Mouse (Mus musculus): ENCODE measurements around the gene Cd22. TPM values are rescaled to one million over a fixed set of nuclear protein-coding genes. Genes with fewer than 3 reads are reported as not detected.
A peak's percentile ranks its signal among the peaks of the same experiment; 100 is the strongest.

The Cd22 gene
- polyA plus RNA-seq, 1 experiment, result 0.15 TPM

DNA sequence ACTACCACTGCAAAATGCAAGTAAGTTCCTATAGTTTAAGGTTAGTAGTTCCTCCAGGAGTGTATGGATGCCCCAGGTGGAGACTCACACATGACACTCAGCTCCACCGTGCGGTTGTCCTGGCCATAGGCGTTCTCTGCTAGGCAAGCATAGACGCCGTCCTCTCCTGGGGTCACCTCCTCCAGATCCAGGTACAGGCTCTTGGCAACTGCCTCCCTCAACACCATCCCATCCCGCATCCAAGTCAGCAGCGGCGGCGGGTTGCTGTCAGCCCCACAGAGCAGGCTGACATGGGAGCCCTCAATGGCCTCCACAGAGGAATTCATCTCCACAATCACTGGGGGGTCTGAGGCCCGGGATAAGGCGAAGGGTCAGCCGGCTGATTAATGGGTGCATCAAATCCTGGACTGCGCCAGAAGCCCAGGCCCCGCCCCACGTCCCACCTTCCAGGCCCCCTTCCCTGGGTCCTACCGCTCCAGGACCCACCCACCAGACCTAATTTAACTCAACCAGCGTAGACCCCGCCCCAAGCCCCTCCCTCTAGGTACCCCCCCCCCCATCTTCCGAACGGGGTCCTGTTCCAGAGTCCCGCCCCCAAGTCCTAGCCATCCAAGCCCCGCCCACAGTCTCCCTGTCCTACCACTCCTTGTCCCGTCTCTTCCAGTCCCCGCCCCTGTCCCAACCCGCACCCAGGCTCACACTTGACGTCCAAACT lies 28.3 kb upstream of the Cd22 start:
- TF ChIP-seq POLR2A (IDR thresholded peaks at IDR 0.05; ENCODE audit: extremely low read depth, insufficient read depth, low read length) (no peak), CTCF (IDR thresholded peaks at IDR 0.05; ENCODE audit: extremely low read depth, insufficient read depth, low read length) (no peak)
- Histone ChIP-seq H3K4me1 (ENCODE audit: control insufficient read depth, insufficient read depth, low read length) (no peaks in the 10 kb centered on the region), H3K27ac (ENCODE audit: insufficient read depth, low read length) (no peak overlapping the region), H3K4me3 (ENCODE audit: insufficient read depth, low read length) (no peak overlapping the region)

DNA sequence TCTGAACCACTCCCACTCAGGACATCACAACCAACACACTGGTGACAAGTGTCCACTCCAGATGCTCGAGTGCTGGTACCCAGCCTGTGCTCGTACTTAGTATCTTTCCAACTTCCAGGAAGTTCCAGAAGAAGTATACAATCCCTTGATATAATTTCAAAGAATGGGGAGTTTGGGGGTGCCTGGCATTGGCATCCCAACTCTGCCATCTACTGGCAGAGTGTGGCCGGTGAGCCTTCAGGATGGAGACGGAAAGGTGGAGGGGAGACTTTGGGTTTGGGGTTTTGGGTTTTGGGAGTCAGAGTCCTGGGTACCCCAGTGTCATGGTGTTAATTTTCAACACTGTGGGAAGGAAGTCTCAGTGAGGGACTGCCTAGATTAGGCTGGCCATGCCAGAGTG lies 23.9 kb upstream of the Cd22 start:
- Histone ChIP-seq H3K27ac (ENCODE audit: insufficient read depth, low read length) (no peak overlapping the region), H3K4me1 (ENCODE audit: control insufficient read depth, insufficient read depth, low read length) (no peaks in the 10 kb centered on the region), H3K4me3 (ENCODE audit: insufficient read depth, low read length) (no peak overlapping the region)
- no peak for TF ChIP-seq POLR2A (IDR thresholded peaks at IDR 0.05; ENCODE audit: extremely low read depth, insufficient read depth, low read length)
- peak; percentile 59 for TF ChIP-seq CTCF (IDR thresholded peaks at IDR 0.05; ENCODE audit: extremely low read depth, insufficient read depth, low read length)

DNA sequence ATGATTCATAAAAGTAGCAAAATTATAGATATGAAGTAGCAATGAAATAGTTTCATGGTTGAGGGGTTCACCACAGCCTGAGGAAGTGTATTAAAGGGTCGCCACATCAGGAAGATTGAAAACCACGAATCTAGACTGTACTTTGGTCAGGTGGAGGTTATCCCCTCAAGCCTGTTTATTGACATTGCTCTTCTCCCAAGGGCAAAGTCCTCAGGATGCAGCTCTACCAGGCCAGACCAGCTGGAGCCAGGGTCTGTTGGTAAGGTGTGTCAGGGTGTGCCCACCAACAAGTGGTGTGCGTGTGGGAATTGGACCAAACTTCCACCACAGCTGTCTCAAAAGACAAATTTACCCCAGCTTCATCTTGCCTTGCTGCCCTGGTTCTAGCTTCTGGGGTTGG lies 15.1 kb upstream of the Cd22 start:
- no peak for TF ChIP-seq CTCF (IDR thresholded peaks at IDR 0.05; ENCODE audit: extremely low read depth, insufficient read depth, low read length)
- TF ChIP-seq POLR2A (IDR thresholded peaks at IDR 0.05; ENCODE audit: extremely low read depth, insufficient read depth, low read length), result no peak

DNA sequence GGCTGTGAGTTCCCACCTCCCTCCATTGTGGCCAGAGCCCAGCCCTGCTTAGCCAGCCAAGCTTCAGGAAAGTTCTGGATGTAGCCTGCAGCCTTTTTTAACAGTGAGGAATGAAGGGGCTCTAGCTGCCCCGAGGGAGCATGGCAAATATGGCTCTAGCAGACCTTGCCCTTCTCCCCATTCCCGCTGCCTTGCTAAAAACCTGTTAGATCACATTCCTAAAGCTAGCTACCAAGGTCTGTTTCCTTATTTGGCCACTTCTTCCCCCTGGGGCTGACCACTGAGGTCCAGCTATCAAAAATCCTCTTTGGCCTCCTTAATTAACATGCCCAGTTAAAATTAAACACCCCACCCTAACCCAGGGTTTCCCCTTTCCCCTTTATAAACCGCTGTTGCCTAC lies 12.4 kb upstream of the Cd22 start:
- Histone ChIP-seq H3K4me3 (ENCODE audit: insufficient read depth, low read length) (no peak overlapping the region), H3K27ac (ENCODE audit: insufficient read depth, low read length) (no peak overlapping the region), H3K4me1 (ENCODE audit: control insufficient read depth, insufficient read depth, low read length) (no peaks in the 10 kb centered on the region)
- TF ChIP-seq POLR2A (IDR thresholded peaks at IDR 0.05; ENCODE audit: extremely low read depth, insufficient read depth, low read length), result no peak
- TF ChIP-seq CTCF (IDR thresholded peaks at IDR 0.05; ENCODE audit: extremely low read depth, insufficient read depth, low read length), result no peak

More for the DNA sequence above, 15.1 kb upstream of the Cd22 start:
- Histone ChIP-seq H3K27ac (ENCODE audit: insufficient read depth, low read length) (no peak overlapping the region), H3K4me1 (ENCODE audit: control insufficient read depth, insufficient read depth, low read length) (no peaks in the 10 kb centered on the region), H3K4me3 (ENCODE audit: insufficient read depth, low read length) (no peak overlapping the region)

DNA sequence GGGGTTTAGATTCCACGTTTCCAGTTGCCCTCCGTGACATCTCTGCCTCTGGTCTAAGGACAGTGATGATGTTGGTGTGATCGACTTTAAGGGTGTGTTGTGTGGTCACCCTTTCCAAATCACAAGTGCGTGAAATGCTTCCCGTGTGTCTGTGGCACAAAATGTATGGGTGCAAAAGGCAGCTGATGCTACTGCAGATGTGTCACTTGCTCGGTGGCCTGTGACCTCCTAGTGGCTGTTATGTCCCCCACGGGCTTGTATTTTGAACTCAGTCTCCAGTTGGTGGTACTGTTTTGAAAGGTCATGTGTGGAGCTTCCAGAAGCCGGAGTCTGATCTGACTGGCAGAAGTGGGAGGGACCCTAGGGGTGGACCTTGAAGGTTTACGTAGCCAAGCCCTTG lies 11.6 kb upstream of the Cd22 start:
- no peak overlapping the region for H3K27ac ChIP-seq (ENCODE audit: insufficient read depth, low read length)
- H3K4me3 ChIP-seq (ENCODE audit: insufficient read depth, low read length), result no peak overlapping the region
- H3K4me1 ChIP-seq (ENCODE audit: control insufficient read depth, insufficient read depth, low read length), result no peaks in the 10 kb centered on the region
- TF ChIP-seq POLR2A (IDR thresholded peaks at IDR 0.05; ENCODE audit: extremely low read depth, insufficient read depth, low read length) (no peak), CTCF (IDR thresholded peaks at IDR 0.05; ENCODE audit: extremely low read depth, insufficient read depth, low read length) (no peak)

DNA sequence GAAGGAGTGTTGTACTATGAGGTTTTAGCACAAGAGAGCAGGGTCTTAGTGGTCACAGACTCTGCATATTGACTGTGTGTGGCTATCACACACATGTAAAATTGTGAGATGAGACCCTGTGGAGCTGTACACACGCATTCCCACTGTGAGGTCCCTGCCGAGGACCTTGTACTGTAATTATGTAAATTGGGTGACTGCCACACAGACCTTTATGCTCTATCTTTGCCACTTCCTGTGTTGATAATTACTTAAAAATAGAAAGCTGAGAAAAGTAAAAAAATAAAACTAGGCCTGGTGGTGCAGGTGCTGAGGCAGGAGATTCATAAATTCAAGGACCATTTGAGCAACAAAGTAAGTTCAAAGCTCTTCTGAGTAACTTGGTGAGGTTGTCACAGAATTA lies 10.5 kb upstream of the Cd22 start:
- Histone ChIP-seq H3K4me3 (ENCODE audit: insufficient read depth, low read length) (no peak overlapping the region), H3K27ac (ENCODE audit: insufficient read depth, low read length) (no peak overlapping the region), H3K4me1 (ENCODE audit: control insufficient read depth, insufficient read depth, low read length) (no peaks in the 10 kb centered on the region)
- no peak for TF ChIP-seq POLR2A (IDR thresholded peaks at IDR 0.05; ENCODE audit: extremely low read depth, insufficient read depth, low read length)
- no peak for TF ChIP-seq CTCF (IDR thresholded peaks at IDR 0.05; ENCODE audit: extremely low read depth, insufficient read depth, low read length)

DNA sequence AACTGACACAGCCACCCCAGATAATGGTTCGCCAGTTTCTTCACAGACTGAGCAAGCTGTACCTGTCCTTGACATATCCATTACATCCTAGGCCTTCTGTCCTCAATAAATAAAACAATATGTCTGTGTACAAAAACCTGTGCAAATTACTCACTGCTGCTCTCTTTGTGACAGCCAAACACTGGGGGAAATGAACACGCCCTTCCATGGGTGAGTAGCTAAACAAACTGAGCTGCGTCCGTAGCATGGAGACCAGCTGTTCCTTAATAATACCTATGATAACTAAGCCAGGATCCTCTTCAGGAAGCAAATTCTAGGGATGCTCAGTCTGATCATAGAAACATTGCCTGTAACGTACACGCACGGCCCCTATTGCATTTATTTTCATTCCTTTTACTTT lies 8.6 kb upstream of the Cd22 start:
- Histone ChIP-seq H3K4me1 (ENCODE audit: control insufficient read depth, insufficient read depth, low read length) (no peaks in the 10 kb centered on the region), H3K27ac (ENCODE audit: insufficient read depth, low read length) (no peak overlapping the region), H3K4me3 (ENCODE audit: insufficient read depth, low read length) (no peak overlapping the region)
- no peak for TF ChIP-seq POLR2A (IDR thresholded peaks at IDR 0.05; ENCODE audit: extremely low read depth, insufficient read depth, low read length)
- TF ChIP-seq CTCF (IDR thresholded peaks at IDR 0.05; ENCODE audit: extremely low read depth, insufficient read depth, low read length), result no peak

DNA sequence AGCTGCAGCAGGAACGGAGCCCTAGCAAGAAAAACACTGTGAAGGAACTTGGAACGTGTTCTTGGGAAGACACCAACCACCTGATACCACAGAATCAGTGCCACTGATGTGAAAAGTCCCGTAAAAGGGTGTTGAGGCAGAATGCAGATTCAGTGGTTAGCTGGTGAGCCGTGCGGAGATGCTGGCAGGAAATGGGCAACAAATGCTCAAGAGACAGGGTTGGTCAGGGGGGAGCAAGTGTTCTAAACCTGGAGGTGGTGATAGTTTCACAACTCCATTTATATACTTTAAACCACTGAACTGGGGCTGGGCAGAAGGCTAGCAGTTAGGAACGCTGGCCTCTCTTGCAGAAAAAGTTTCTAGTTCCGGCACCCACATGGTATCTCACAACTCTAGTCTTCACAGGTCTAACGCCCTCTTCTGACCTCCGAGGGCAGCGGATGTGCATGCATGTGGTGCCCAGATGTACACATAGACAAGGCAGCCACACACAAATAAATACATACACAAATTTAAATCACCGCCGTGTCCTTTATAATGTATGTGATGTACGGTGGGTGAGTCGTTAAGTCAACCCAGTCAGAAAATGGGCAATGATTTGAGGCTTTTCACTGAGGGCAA lies 7.5 kb upstream of the Cd22 start:
- TF ChIP-seq POLR2A (IDR thresholded peaks at IDR 0.05; ENCODE audit: extremely low read depth, insufficient read depth, low read length) (no peak), CTCF (IDR thresholded peaks at IDR 0.05; ENCODE audit: extremely low read depth, insufficient read depth, low read length) (no peak)
- H3K27ac ChIP-seq (ENCODE audit: insufficient read depth, low read length), result no peak overlapping the region
- H3K4me1 ChIP-seq (ENCODE audit: control insufficient read depth, insufficient read depth, low read length), result no peaks in the 10 kb centered on the region
- H3K4me3 ChIP-seq (ENCODE audit: insufficient read depth, low read length), result no peak overlapping the region

DNA sequence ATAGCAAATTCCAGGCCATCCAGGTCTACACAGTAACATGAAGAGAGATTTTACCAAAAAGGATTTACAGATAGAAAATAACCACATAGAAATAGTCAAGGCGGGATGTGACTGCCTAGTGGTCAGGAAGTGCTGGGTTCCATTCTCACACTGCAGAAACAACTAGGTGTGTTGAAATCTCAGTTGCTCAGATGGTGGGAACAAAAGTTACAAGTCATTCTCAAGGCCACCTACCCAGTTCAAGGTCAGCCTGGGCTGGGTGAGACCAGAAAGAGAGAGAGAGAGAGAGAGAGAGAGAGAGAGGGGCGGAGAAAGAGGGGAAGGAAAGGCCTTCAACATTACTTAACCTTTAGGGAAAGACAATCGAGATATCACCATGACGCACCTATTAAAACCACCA lies 6.7 kb upstream of the Cd22 start:
- no peak for TF ChIP-seq CTCF (IDR thresholded peaks at IDR 0.05; ENCODE audit: extremely low read depth, insufficient read depth, low read length)
- no peak for TF ChIP-seq POLR2A (IDR thresholded peaks at IDR 0.05; ENCODE audit: extremely low read depth, insufficient read depth, low read length)
- Histone ChIP-seq H3K4me1 (ENCODE audit: control insufficient read depth, insufficient read depth, low read length) (no peaks in the 10 kb centered on the region), H3K4me3 (ENCODE audit: insufficient read depth, low read length) (no peak overlapping the region), H3K27ac (ENCODE audit: insufficient read depth, low read length) (no peak overlapping the region)

DNA sequence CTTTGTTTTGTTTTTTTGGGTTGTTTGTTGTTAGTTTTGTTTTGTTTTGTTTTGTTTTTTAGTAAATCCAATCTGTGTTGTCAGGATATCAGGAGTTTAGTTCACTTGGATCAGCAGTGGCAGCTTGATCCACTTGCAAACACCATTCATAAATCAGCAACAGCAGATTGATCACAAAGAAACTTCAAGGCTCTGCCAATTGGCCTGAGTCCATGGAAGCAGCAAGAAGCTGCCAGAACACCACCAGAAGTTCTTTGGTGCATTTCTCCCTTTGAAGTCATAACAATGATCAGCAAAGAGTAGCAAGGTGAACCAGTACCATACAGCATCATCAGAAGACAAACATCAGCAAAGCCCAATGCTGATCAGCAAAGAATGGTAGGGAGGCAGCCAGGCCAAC lies 3.9 kb upstream of the Cd22 start:
- TF ChIP-seq CTCF (IDR thresholded peaks at IDR 0.05; ENCODE audit: extremely low read depth, insufficient read depth, low read length), result no peak
- TF ChIP-seq POLR2A (IDR thresholded peaks at IDR 0.05; ENCODE audit: extremely low read depth, insufficient read depth, low read length), result no peak

More for the DNA sequence above, 3.9 kb upstream of the Cd22 start:
- H3K4me3 ChIP-seq (ENCODE audit: insufficient read depth, low read length), result no peak overlapping the region
- no peak overlapping the region for H3K27ac ChIP-seq (ENCODE audit: insufficient read depth, low read length)
- H3K4me1 ChIP-seq (ENCODE audit: control insufficient read depth, insufficient read depth, low read length), result no peaks in the 10 kb centered on the region
